12 mouse cellular contexts compared by ENCODE assay signal in the genomic region with DNA sequence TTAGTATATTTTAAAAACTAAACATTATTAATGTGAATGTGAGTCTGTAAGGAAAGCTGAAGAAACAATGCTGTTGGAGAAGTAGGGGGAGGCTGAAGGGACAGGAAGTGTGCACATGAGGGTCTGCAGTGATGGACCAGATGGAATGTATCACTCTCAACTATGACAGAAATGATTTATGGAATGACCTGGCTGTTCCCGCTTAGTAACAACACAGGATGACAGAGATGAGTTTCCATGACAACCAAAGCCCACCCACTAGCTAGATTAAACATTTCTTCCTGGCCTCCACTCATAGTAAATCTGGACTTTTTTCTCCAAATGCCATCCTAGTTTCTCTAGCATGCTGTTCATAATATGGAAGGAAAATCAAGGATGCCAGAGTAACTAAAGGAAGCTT.
DNase-seq lines count a peak whose midpoint lies in the region; ATAC-seq and TF ChIP-seq lines count a peak whose summit lies in the region.
"Had no signal": no experiment of that assay in that cellular context is flagged by ENCODE, and none has a peak within 500 bp of the region (broad histone marks: within the 10 kb centered on the region; RNA-seq: fewer than 3 reads in every experiment).

No protein-coding gene starts in this region.

- peak overlapping the region; percentile 68; the same call in 1 of the 2 replicates for H3K27ac ChIP-seq in lung, embryonic 14.5 days (ENCODE audit: low read depth)
- peak overlapping the region; percentile 9; the same call in 1 of the 2 replicates for H3K27ac ChIP-seq in forebrain, embryonic 15.5 days (replicated peaks)
- peak overlapping the region; percentile 34; the same call in 1 of the 2 replicates for H3K27ac ChIP-seq in stomach, embryonic 16.5 days (ENCODE audit: low read length)
- H3K27ac ChIP-seq: liver, embryonic 12.5 days had no signal

- no peak overlapping the region for H3K9ac ChIP-seq in lung, embryonic 14.5 days
- H3K9ac ChIP-seq in forebrain, embryonic 15.5 days (replicated peaks): no peak overlapping the region
- no peak overlapping the region for H3K9ac ChIP-seq in stomach, embryonic 16.5 days (ENCODE audit: low read length)
- H3K9ac ChIP-seq: liver, embryonic 12.5 days had no signal

- TF ChIP-seq CTCF in lung, embryonic 14.5 days (IDR thresholded peaks at IDR 0.05; ENCODE audit: low read depth): no peak
- TF ChIP-seq CTCF in lung, adult 2 months (IDR thresholded peaks at IDR 0.05; ENCODE audit: insufficient read depth, low read length): no peak

- peaks cover 49% of the 10 kb centered on the region for H3K36me3 ChIP-seq in lung, embryonic 14.5 days (ENCODE audit: insufficient read depth)
- peaks cover 11% of the 10 kb centered on the region; the same call in 1 of the 2 replicates for H3K36me3 ChIP-seq in forebrain, embryonic 15.5 days
- peaks cover 18% of the 10 kb centered on the region for H3K36me3 ChIP-seq in stomach, embryonic 16.5 days (ENCODE audit: control insufficient read depth, insufficient read depth, low read length)

- WGBS in lung, embryonic 14.5 days: 8% methylated on average over 1 of the region's 1 CpGs
- WGBS in lung, adult 2 months: 39% methylated on average over 1 of the region's 1 CpGs
- 9% methylated on average over 1 of the region's 1 CpGs for WGBS in forebrain, embryonic 15.5 days
- WGBS in stomach, embryonic 16.5 days: 10% methylated on average over 1 of the region's 1 CpGs

- ATAC-seq in lung, embryonic 14.5 days (ENCODE audit: insufficient read depth): peak; percentile 87
- no peak for ATAC-seq in forebrain, embryonic 15.5 days (replicated peaks)
- ATAC-seq in stomach, embryonic 16.5 days (ENCODE audit: insufficient read depth, low FRiP score): peak; percentile 78
- ATAC-seq: liver, embryonic 12.5 days had no signal

- DNase-seq in lung, embryonic 14.5 days: peak; percentile 94
- no peak for DNase-seq in lung, adult 2 months
- peak; percentile 56 for DNase-seq in lung, postnatal 36 days
- DNase-seq in adrenal gland, adult 18-20 months (ENCODE audit: low spot score in 2 of 2): no peak
- DNase-seq in cerebellum, adult 9-11 months: no peak
- DNase-seq in kidney, adult 8-10 months: no peak
- DNase-seq: adrenal gland, postnatal 25 days; gastrocnemius, postnatal 36 days; kidney, adult 9 months had no signal

- H3K4me3 ChIP-seq in lung, embryonic 14.5 days (ENCODE audit: low read depth, low read length): no peak overlapping the region
- no peak overlapping the region for H3K4me3 ChIP-seq in lung, adult 2 months (replicated peaks; ENCODE audit: extremely low read depth, low read depth, low read length)
- no peak overlapping the region for H3K4me3 ChIP-seq in forebrain, embryonic 15.5 days
- no peak overlapping the region for H3K4me3 ChIP-seq in stomach, embryonic 16.5 days (replicated peaks; ENCODE audit: low read length)
- H3K4me3 ChIP-seq: liver, embryonic 12.5 days had no signal

- H3K9me3 ChIP-seq in lung, embryonic 14.5 days (ENCODE audit: low read depth, low read length): no peaks in the 10 kb centered on the region
- H3K9me3 ChIP-seq in forebrain, embryonic 15.5 days: no peaks in the 10 kb centered on the region
- H3K9me3 ChIP-seq in stomach, embryonic 16.5 days (replicated peaks; ENCODE audit: control insufficient read depth, low read length): no peaks in the 10 kb centered on the region
- H3K9me3 ChIP-seq: liver, embryonic 12.5 days had no signal

- H3K27me3 ChIP-seq in lung, embryonic 14.5 days (ENCODE audit: insufficient read depth, low read length): no peaks in the 10 kb centered on the region
- H3K27me3 ChIP-seq in forebrain, embryonic 15.5 days: no peaks in the 10 kb centered on the region
- no peaks in the 10 kb centered on the region for H3K27me3 ChIP-seq in stomach, embryonic 16.5 days (ENCODE audit: control insufficient read depth, insufficient read depth, low read length)
- H3K27me3 ChIP-seq: liver, embryonic 12.5 days had no signal

- H3K4me1 ChIP-seq in lung, embryonic 14.5 days (ENCODE audit: insufficient read depth): peaks cover 19% of the 10 kb centered on the region
- peaks cover 7% of the 10 kb centered on the region for H3K4me1 ChIP-seq in lung, adult 2 months (ENCODE audit: control insufficient read depth, insufficient read depth, low read length)
- H3K4me1 ChIP-seq in forebrain, embryonic 15.5 days: peaks cover 35% of the 10 kb centered on the region
- peaks cover 18% of the 10 kb centered on the region for H3K4me1 ChIP-seq in stomach, embryonic 16.5 days (ENCODE audit: control insufficient read depth, insufficient read depth, low read length)
- H3K4me1 ChIP-seq: liver, embryonic 12.5 days had no signal

- no peak for TF ChIP-seq POLR2A in lung, adult 2 months (IDR thresholded peaks at IDR 0.05; ENCODE audit: borderline replicate concordance, extremely low read depth, low read depth, low read length)

- peak overlapping the region; percentile 0; the same call in 1 of the 2 replicates for H3K4me2 ChIP-seq in lung, embryonic 14.5 days
- H3K4me2 ChIP-seq in forebrain, embryonic 15.5 days (replicated peaks): no peak overlapping the region
- no peak overlapping the region for H3K4me2 ChIP-seq in stomach, embryonic 16.5 days (ENCODE audit: low read depth, low read length)
- H3K4me2 ChIP-seq: liver, embryonic 12.5 days had no signal

Comparison
In these comparisons a context has a peak if more than half of its experiments do, and no peak if none do; other contexts are left out.
1. DNase-seq: peak in lung, embryonic 14.5 days (single experiment) and lung, postnatal 36 days (single experiment); none in lung, adult 2 months (single experiment), adrenal gland, adult 18-20 months (0 of 2), cerebellum, adult 9-11 months (single experiment) and kidney, adult 8-10 months (0 of 2).
2. H3K27ac ChIP-seq: peak in every context shown above with its lines; median percentile 68 in lung, embryonic 14.5 days; 34 in stomach, embryonic 16.5 days; 9 in forebrain, embryonic 15.5 days.